Mouse (Mus musculus) heart, embryonic 11.5 days (tissue): ENCODE data around the gene Sf3a2. TPM values are rescaled to one million over a fixed set of nuclear protein-coding genes. Genes with fewer than 3 reads are reported as not detected.

Experiments used
- ATAC-seq: fragments of 200-750 bp; cut with Nextera tagmentation; replicated peaks from 2 replicates; pipeline ENCODE4 v1.8.0; 2017; ENCODE audit warnings: moderate library complexity; ENCODE audit not compliant: insufficient number of reproducible peaks, low FRiP score, low TSS enrichment
- H3K27ac ChIP-seq: fragments of 300-500 bp; sonication (generic); 2 replicates; pipeline ENCODE4 v1.5.1; 2014; ENCODE audit warnings: mild to moderate bottlenecking, low read depth, low read length
- H3K27me3 ChIP-seq: fragments of 300-500 bp; sonication (generic); 2 replicates; pipeline ENCODE4 v1.6.1; 2014; ENCODE audit warnings: mild to moderate bottlenecking, low read length, mixed read lengths; ENCODE audit not compliant: control insufficient read depth, insufficient read depth
- H3K36me3 ChIP-seq: fragments of 300-500 bp; sonication (generic); 2 replicates; pipeline ENCODE4 v1.6.1; 2014; ENCODE audit warnings: mild to moderate bottlenecking, low read length, moderate library complexity, mixed read lengths; ENCODE audit not compliant: control insufficient read depth, insufficient read depth
- H3K4me1 ChIP-seq: fragments of 300-500 bp; sonication (generic); 2 replicates; pipeline ENCODE4 v1.6.1; 2014; ENCODE audit warnings: low read length; ENCODE audit not compliant: control insufficient read depth, insufficient read depth
- H3K4me2 ChIP-seq: fragments of 300-500 bp; sonication (generic); 2 replicates; pipeline ENCODE4 v1.6.1; 2014; ENCODE audit warnings: mild to moderate bottlenecking, moderate library complexity
- H3K4me3 ChIP-seq: fragments of 300-500 bp; sonication (generic); 2 replicates; pipeline ENCODE4 v1.5.1; 2014; ENCODE audit warnings: low read depth, low read length
- H3K9ac ChIP-seq: fragments of 300-500 bp; sonication (generic); 2 replicates; pipeline ENCODE4 v1.6.1; 2014; ENCODE audit warnings: mild to moderate bottlenecking, low read depth, low read length, moderate library complexity
- H3K9me3 ChIP-seq: fragments of 300-500 bp; sonication (generic); replicated peaks from 2 replicates; pipeline ENCODE4 v1.6.1; 2016; ENCODE audit warnings: low read length; ENCODE audit not compliant: control insufficient read depth
- WGBS: fragments of 180-500 bp; shearing (Covaris S2); extraction: QIAGEN DNeasy Blood & Tissue Kit; methylation state at CpG from one replicate; pipeline ENCODE4 v1.1.7; 2014; ENCODE audit not compliant: insufficient replicate concordance; 5-methylcytosine and 5-hydroxymethylcytosine counted together
- polyA plus RNA-seq: library from polyadenylated mRNA; unstranded; fragments of >200 nt; fragmentation: Nextera tagmentation; extraction: Ambion mirVana; gene quantifications from 2 replicates; pipeline ENCODE4 v1.2.1, GENCODE M21; 2014

The Sf3a2 gene
- polyA plus RNA-seq, 1 experiment from 2014 or later = 68.6 TPM

GRCm38 (mm10) chr10:80766161-80766815, 31.7 kb upstream of the Sf3a2 start:
- no peaks in the 10 kb centered on the region for H3K9me3 ChIP-seq
- H3K36me3 ChIP-seq = peaks cover 23% of the 10 kb centered on the region
- 74% methylated on average over 10 of the region's 10 CpGs for WGBS
- H3K4me2 ChIP-seq = no peak overlapping the region
- no peak overlapping the region for H3K4me3 ChIP-seq
- no peaks in the 10 kb centered on the region for H3K27me3 ChIP-seq
- H3K27ac ChIP-seq = no peak overlapping the region
- peaks cover 7% of the 10 kb centered on the region for H3K4me1 ChIP-seq
- ATAC-seq = no peak
- no peak overlapping the region for H3K9ac ChIP-seq

- Histone ChIP-seq H3K4me2 (no peak overlapping the region), H3K4me3 (no peak overlapping the region), H3K9ac (no peak overlapping the region), H3K9me3 (no peaks in the 10 kb centered on the region), H3K27me3 (no peaks in the 10 kb centered on the region), H3K4me1 (peaks cover 13% of the 10 kb centered on the region), H3K36me3 (peaks cover 33% of the 10 kb centered on the region), H3K27ac (no peak overlapping the region)
- ATAC-seq = no peak
- WGBS = 92% methylated on average over 6 of the region's 6 CpGs
Observed at GRCm38 (mm10) chr10:80768365-80768764, 29.6 kb upstream of the Sf3a2 start.

- Histone ChIP-seq H3K27me3 (no peaks in the 10 kb centered on the region), H3K4me3 (no peak overlapping the region), H3K9ac (peak overlapping the region; percentile 44; the same call in 1 of the 2 replicates), H3K27ac (peak overlapping the region; percentile 94), H3K4me2 (peak overlapping the region; percentile 41), H3K9me3 (no peaks in the 10 kb centered on the region), H3K36me3 (peaks cover 45% of the 10 kb centered on the region), H3K4me1 (peaks cover 39% of the 10 kb centered on the region)
- 60% methylated on average over 5 of the region's 5 CpGs for WGBS
- ATAC-seq = no peak
Observed at GRCm38 (mm10) chr10:80773816-80774215, 24.2 kb upstream of the Sf3a2 start.

GRCm38 (mm10) chr10:80774549-80774948, 23.4 kb upstream of the Sf3a2 start:
- Histone ChIP-seq H3K27me3 (no peaks in the 10 kb centered on the region), H3K36me3 (peaks cover 47% of the 10 kb centered on the region), H3K9me3 (no peaks in the 10 kb centered on the region), H3K4me2 (no peak overlapping the region; the same call in 1 of the 2 replicates), H3K4me3 (no peak overlapping the region), H3K9ac (no peak overlapping the region), H3K4me1 (peaks cover 39% of the 10 kb centered on the region), H3K27ac (peak overlapping the region; percentile 94)
- peak; percentile 72 for ATAC-seq
- WGBS = 17% methylated on average over 2 of the region's 2 CpGs

GRCm38 (mm10) chr10:80774981-80775380, 23.0 kb upstream of the Sf3a2 start:
- Histone ChIP-seq H3K27me3 (no peaks in the 10 kb centered on the region), H3K4me3 (no peak overlapping the region), H3K4me1 (peaks cover 39% of the 10 kb centered on the region), H3K9ac (0 out of 2 replicates have a peak overlapping the region, but pooled peaks have one; percentile 0), H3K36me3 (peaks cover 46% of the 10 kb centered on the region), H3K4me2 (no peak overlapping the region), H3K9me3 (no peaks in the 10 kb centered on the region), H3K27ac (peak overlapping the region; percentile 31)
- 55% methylated on average over 4 of the region's 4 CpGs for WGBS
- ATAC-seq = peak; percentile 5; the same call in 1 of the 2 replicates

GRCm38 (mm10) chr10:80775731-80776130, 22.3 kb upstream of the Sf3a2 start:
- no peak overlapping the region for H3K4me3 ChIP-seq
- H3K27ac ChIP-seq = peak overlapping the region; percentile 41; the same call in 1 of the 2 replicates
- peaks cover 47% of the 10 kb centered on the region for H3K36me3 ChIP-seq
- no peak overlapping the region for H3K4me2 ChIP-seq
- H3K4me1 ChIP-seq = peaks cover 39% of the 10 kb centered on the region
- no peaks in the 10 kb centered on the region for H3K27me3 ChIP-seq
- 76% methylated on average over 4 of the region's 4 CpGs for WGBS
- H3K9ac ChIP-seq = peak overlapping the region; percentile 31; the same call in 1 of the 2 replicates
- ATAC-seq = no peak
- H3K9me3 ChIP-seq = no peaks in the 10 kb centered on the region

GRCm38 (mm10) chr10:80776358-80776869, 21.6 kb upstream of the Sf3a2 start:
- Histone ChIP-seq H3K9ac (peak overlapping the region; percentile 31; the same call in 1 of the 2 replicates), H3K36me3 (peaks cover 44% of the 10 kb centered on the region), H3K27ac (peak overlapping the region; percentile 41), H3K4me2 (no peak overlapping the region), H3K4me3 (no peak overlapping the region), H3K4me1 (peaks cover 39% of the 10 kb centered on the region), H3K27me3 (no peaks in the 10 kb centered on the region), H3K9me3 (no peaks in the 10 kb centered on the region)
- 83% methylated on average over 6 of the region's 6 CpGs for WGBS
- ATAC-seq = no peak

- Histone ChIP-seq H3K27ac (no peak overlapping the region), H3K27me3 (no peaks in the 10 kb centered on the region), H3K4me2 (no peak overlapping the region), H3K9me3 (no peaks in the 10 kb centered on the region), H3K4me1 (peaks cover 39% of the 10 kb centered on the region), H3K36me3 (peaks cover 47% of the 10 kb centered on the region), H3K9ac (no peak overlapping the region), H3K4me3 (no peak overlapping the region)
- WGBS = 93% methylated on average over 5 of the region's 5 CpGs
- no peak for ATAC-seq
Observed at GRCm38 (mm10) chr10:80777123-80777522, 20.9 kb upstream of the Sf3a2 start.

GRCm38 (mm10) chr10:80779565-80779964, 18.4 kb upstream of the Sf3a2 start:
- Histone ChIP-seq H3K4me2 (no peak overlapping the region), H3K9ac (no peak overlapping the region), H3K27me3 (no peaks in the 10 kb centered on the region), H3K4me1 (peaks cover 19% of the 10 kb centered on the region), H3K9me3 (no peaks in the 10 kb centered on the region), H3K27ac (no peak overlapping the region), H3K36me3 (peaks cover 43% of the 10 kb centered on the region), H3K4me3 (no peak overlapping the region)
- ATAC-seq = no peak
